Mouse (Mus musculus): Measurements from ENCODE around the gene Setx. TPM values are rescaled to one million over a fixed set of nuclear protein-coding genes. Genes with fewer than 3 reads are reported as not detected.
A peak's percentile ranks its signal among the peaks of the same experiment; 100 is the strongest.

Gene Setx
- total RNA-seq, 2 experiments from 2014 or later = 49.2 to 54.2 TPM

- intact Hi-C loops (cut with DNase I) = loop anchor here (2.0 to 5.0 kb wide), 3 partner anchors 39 to 402 kb away; no protein-coding TSS in a partner anchor
- peak; percentile 53 to 74 for DNase-seq (ENCODE audit: low spot score in 2 of 2)
These were observed 75.9 kb downstream of the Setx start for GRCm38 (mm10) chr2:29199909-29200308.

GRCm38 (mm10) chr2:29201223-29201955 is 77.4 kb downstream of the Setx start:
- no peak for DNase-seq (ENCODE audit: low spot score in 2 of 2)
- intact Hi-C loops (cut with DNase I) = loop anchor here (2.0 to 5.0 kb wide), 3 partner anchors 37 to 401 kb away; no protein-coding TSS in a partner anchor

- intact Hi-C loops (cut with DNase I) = no loop called here
- DNase-seq (ENCODE audit: low spot score in 2 of 2) = no peak
These were observed 82.2 kb downstream of the Setx start for GRCm38 (mm10) chr2:29206156-29206555.

- DNase-seq (ENCODE audit: low spot score in 2 of 2) = peak in 1 of 2 experiments; percentile 45
- intact Hi-C loops (cut with DNase I) = no loop called here
These were observed 92.5 kb downstream of the Setx start for GRCm38 (mm10) chr2:29216286-29217012.

- DNase-seq (ENCODE audit: low spot score in 2 of 2) = no peak
- intact Hi-C loops (cut with DNase I) = no loop called here
These were observed 93.1 kb downstream of the Setx start for GRCm38 (mm10) chr2:29217042-29217441.

- intact Hi-C loops (cut with DNase I) = no loop called here
- DNase-seq (ENCODE audit: low spot score in 2 of 2) = peak; percentile 61 to 80
These were observed 93.9 kb downstream of the Setx start for GRCm38 (mm10) chr2:29217897-29218296.

GRCm38 (mm10) chr2:29218831-29219230 is 94.8 kb downstream of the Setx start:
- DNase-seq (ENCODE audit: low spot score in 2 of 2) = no peak
- intact Hi-C loops (cut with DNase I) = no loop called here

- intact Hi-C loops (cut with DNase I) = no loop called here
- DNase-seq (ENCODE audit: low spot score in 2 of 2) = no peak
These were observed 98.3 kb downstream of the Setx start for GRCm38 (mm10) chr2:29222302-29222701.

- intact Hi-C loops (cut with DNase I) = no loop called here
- DNase-seq (ENCODE audit: low spot score in 2 of 2) = no peak
These were observed 99.7 kb downstream of the Setx start for GRCm38 (mm10) chr2:29223591-29224262.

- no peak for DNase-seq (ENCODE audit: low spot score in 2 of 2)
These were observed 102.7 kb downstream of the Setx start for GRCm38 (mm10) chr2:29226671-29227070.

GRCm38 (mm10) chr2:29230191-29230835 is 106.3 kb downstream of the Setx start:
- DNase-seq (ENCODE audit: low spot score in 2 of 2) = no peak
- intact Hi-C loops (cut with DNase I) = no loop called here

More at GRCm38 (mm10) chr2:29226671-29227070, 102.7 kb downstream of the Setx start:
- intact Hi-C loops (cut with DNase I) = no loop called here

Other genes with a start within 250 kb of the Setx start
- under 1 TPM in 1 of 2 experiments, not detected in 1; 0.29 TPM for gene Barhl1, start 207.5 kb upstream of the Setx start, total RNA-seq (2021)
- under 1 TPM; 0.40 to 0.62 TPM for gene Cfap77, start 69.1 kb upstream of the Setx start, total RNA-seq (2021)
- 10 to 100 TPM in 1 of 2 experiments, 1 to 10 TPM in 1; 10.0 to 10.7 TPM for gene Ttf1, start 63.9 kb upstream of the Setx start, total RNA-seq (2021)
- gene Ntng2, start 128.8 kb downstream of the Setx start, total RNA-seq (2021) = 100 to 1,000 TPM; 107 TPM
- gene Med27, start 222.6 kb downstream of the Setx start, total RNA-seq (2021) = 10 to 100 TPM; 34.6 to 35.6 TPM

Data from left cerebral cortex, postnatal 14 days (tissue).